Mouse (Mus musculus) C2C12 (cell line): Measurements from ENCODE around the gene Trak1. TPM values are rescaled to one million over a fixed set of nuclear protein-coding genes. Genes with fewer than 3 reads are reported as not detected.

Experiments
- H3K27me3 ChIP-seq: one replicate; pipeline ENCODE4 v1.6.1; 2011; ENCODE audit not compliant: control insufficient read depth, insufficient read depth, insufficient read length
- H3K36me3 ChIP-seq: one replicate; pipeline ENCODE4 v1.6.1; 2011; ENCODE audit not compliant: control insufficient read depth, insufficient read depth
- H3K4me3 ChIP-seq: one replicate; pipeline ENCODE4 v1.5.1; 2011; ENCODE audit warnings: mild to moderate bottlenecking, control low read depth; ENCODE audit not compliant: poor library complexity, insufficient read depth, severe bottlenecking
- H3K79me2 ChIP-seq: one replicate; pipeline ENCODE4 v1.6.1; 2011; ENCODE audit not compliant: control insufficient read depth, insufficient read depth
- H3K79me3 ChIP-seq: one replicate; pipeline ENCODE4 v1.6.1; 2011; ENCODE audit warnings: low read depth, control low read depth
- H3ac ChIP-seq: one replicate; pipeline ENCODE3; 2011; ENCODE audit warnings: low read depth; ENCODE audit not compliant: control insufficient read depth, insufficient read length
- CEBPB ChIP-seq: IDR thresholded peaks from one replicate; pipeline ENCODE4 v1.6.1; 2011; ENCODE audit warnings: low read depth, mild to moderate bottlenecking, control low read depth, moderate library complexity
- CTCF ChIP-seq: IDR thresholded peaks from one replicate; pipeline ENCODE4 v1.5.1; 2011; ENCODE audit not compliant: control insufficient read depth, insufficient read depth, insufficient read length
- FOSL1 ChIP-seq: IDR thresholded peaks from one replicate; pipeline ENCODE4 v1.8.0; 2011; ENCODE audit warnings: mild to moderate bottlenecking, low read length; ENCODE audit not compliant: poor library complexity, insufficient read depth, severe bottlenecking
- MAX ChIP-seq: IDR thresholded peaks from one replicate; pipeline ENCODE4 v1.6.1; 2011; ENCODE audit warnings: mild to moderate bottlenecking, control low read depth
- MYOD1 ChIP-seq: IDR thresholded peaks from one replicate; pipeline ENCODE4 v1.6.1; 2011; ENCODE audit warnings: low read depth; ENCODE audit not compliant: control insufficient read depth, insufficient read length
- MYOG ChIP-seq: IDR thresholded peaks from one replicate; pipeline ENCODE4 v1.6.1; 2011; ENCODE audit not compliant: control insufficient read depth, insufficient read length; ENCODE audit errors: extremely low read depth
- USF1 ChIP-seq: IDR thresholded peaks from one replicate; pipeline ENCODE4 v1.6.1; 2011; ENCODE audit warnings: low read depth, mild to moderate bottlenecking, control low read depth, moderate library complexity
- polyA plus RNA-seq: library from polyadenylated mRNA; unstranded; fragments of >200 nt; fragmentation: generic; extraction: Trizol; gene quantifications from one replicate; pipeline ENCODE4 v1.2.1, GENCODE M21; 2012; ENCODE audit warnings: missing spikeins

Gene Trak1
- polyA plus RNA-seq, 1 experiment, result 26.6 TPM

DNA sequence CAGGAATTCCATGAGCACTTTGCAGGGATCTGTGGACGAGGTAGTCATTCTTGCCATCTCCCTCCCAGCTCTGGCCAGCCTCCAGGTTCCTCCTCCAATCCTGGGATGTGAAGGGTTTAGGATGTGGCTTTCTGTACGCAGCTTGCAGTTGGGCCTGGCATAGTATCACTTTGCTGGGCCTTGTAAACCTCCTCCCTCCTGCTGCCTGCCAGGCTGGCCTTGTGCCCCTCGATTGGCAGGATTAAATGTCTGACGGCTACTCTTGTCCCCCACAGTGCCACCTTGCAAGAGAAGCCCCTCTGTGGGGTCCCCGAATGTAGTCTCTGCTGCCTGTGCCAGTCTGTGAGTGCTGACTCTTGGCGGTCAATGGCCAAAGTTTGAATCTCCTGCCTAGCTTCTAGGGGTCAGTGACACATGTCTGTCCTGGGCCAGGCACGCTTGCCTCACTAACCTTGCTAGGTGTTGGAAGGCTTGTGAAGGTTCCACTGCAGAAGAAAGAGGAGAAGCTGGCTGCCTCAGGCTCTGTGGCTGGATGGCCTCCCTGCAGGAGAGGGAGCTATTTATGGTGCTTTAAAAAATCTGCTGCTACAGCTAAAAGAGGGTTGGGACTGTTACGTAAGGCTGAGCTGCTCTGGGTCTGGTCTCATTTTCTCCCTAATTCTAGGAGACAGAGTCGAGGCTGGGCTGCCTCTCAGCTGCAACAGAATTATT is 58.3 kb downstream of the Trak1 start:
- Histone ChIP-seq H3K79me2 (peaks cover 83% of the 10 kb centered on the region), H3ac (peak overlapping the region; percentile 5), H3K36me3 (no peaks in the 10 kb centered on the region), H3K4me3 (no peak overlapping the region), H3K79me3 (peaks cover 22% of the 10 kb centered on the region), H3K27me3 (no peaks in the 10 kb centered on the region)
- TF ChIP-seq FOSL1, result no peak
- TF ChIP-seq USF1, result no peak
- no peak for TF ChIP-seq MYOG
- TF ChIP-seq MAX, result no peak
- no peak for TF ChIP-seq MYOD1
- TF ChIP-seq CTCF, result no peak
- TF ChIP-seq CEBPB, result no peak

DNA sequence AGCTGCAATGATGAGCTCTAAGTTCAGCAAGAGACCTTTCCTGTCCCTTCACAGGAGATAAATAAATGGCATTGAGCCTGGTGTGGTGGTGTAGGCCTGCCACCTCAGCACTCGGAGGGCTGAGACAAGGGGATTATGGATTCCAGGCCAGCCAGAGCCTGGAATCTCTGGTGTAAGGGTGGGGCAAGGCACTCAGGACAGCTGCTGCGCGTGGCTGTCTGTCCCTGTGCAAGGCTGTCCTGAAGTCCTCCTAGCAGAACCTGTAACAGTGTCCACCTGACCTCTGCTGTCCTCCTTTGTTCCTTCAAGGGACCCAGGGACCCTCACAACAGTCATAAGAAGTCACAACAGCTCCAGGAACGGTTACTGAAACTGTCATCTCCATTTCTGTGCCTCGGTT is 59.8 kb downstream of the Trak1 start:
- Histone ChIP-seq H3K79me2 (peaks cover 79% of the 10 kb centered on the region), H3K36me3 (no peaks in the 10 kb centered on the region)
- TF ChIP-seq CEBPB, result no peak

DNA sequence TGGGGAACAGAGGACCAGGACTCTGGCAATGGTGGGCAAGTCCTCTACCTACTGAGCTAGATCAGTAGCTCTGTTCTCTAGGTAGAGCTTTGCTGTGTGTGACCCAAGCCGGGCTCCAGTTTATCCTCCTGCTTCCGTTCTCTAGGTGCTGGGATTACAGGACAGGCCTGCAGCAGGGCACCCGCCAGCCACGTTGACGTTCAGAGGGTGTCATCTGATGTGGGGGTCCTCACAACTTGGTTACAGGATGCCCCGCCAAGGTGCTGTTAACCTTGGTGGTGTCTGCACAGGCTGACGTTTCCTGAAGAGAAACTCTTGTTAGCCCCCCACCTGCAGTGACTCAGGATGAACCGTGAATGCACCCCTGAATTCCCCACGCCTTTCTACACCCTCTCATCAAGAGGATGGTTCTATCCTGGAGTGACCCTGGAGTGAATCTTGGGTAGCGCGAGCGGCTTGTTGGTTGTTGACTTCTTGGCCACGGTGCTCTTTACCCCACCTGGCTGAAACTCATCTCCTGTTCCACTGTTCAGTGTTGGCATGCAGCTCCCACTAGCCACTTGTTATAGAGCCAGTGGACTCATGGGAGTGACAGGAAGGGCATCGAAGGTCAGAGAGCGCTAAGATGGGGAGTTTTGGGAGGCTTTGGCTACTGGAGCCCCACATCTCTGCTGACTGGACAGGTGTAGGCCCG is 60.4 kb downstream of the Trak1 start:
- Histone ChIP-seq H3K27me3 (no peaks in the 10 kb centered on the region), H3K79me3 (peaks cover 15% of the 10 kb centered on the region), H3ac (no peak overlapping the region), H3K79me2 (peaks cover 77% of the 10 kb centered on the region), H3K4me3 (no peak overlapping the region), H3K36me3 (no peaks in the 10 kb centered on the region)
- TF ChIP-seq MYOD1 (no peak), FOSL1 (no peak), USF1 (no peak), CEBPB (no peak), CTCF (no peak), MYOG (no peak), MAX (no peak)

More for the DNA sequence above, 59.8 kb downstream of the Trak1 start:
- no peak overlapping the region for H3ac ChIP-seq
- H3K79me3 ChIP-seq, result peaks cover 16% of the 10 kb centered on the region
- no peaks in the 10 kb centered on the region for H3K27me3 ChIP-seq
- no peak overlapping the region for H3K4me3 ChIP-seq

DNA sequence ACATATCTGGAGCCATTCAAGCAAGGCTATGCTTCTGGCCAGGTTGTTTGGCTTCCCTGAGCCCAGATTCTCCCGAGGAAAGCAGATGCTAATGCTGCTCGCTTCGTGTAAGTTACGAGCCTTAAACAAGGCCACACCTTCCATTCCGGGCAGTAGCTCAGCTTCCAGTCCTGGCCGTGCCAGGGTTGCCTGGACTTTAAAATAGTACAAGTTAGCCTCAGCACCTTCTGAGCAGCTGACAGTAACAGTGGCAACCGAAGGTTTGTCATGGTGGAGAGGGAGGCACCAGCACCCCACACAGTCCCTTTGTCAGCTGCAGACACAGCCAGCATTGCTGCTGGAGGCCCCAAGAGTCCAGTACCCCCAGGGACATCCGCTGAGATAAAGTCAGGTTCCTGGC is 61.1 kb downstream of the Trak1 start:
- Histone ChIP-seq H3K79me3 (peaks cover 8% of the 10 kb centered on the region), H3K4me3 (no peak overlapping the region), H3ac (no peak overlapping the region), H3K27me3 (no peaks in the 10 kb centered on the region), H3K36me3 (no peaks in the 10 kb centered on the region), H3K79me2 (peaks cover 73% of the 10 kb centered on the region)
- TF ChIP-seq FOSL1 (no peak), MAX (no peak), MYOG (no peak), MYOD1 (no peak), USF1 (no peak), CEBPB (no peak), CTCF (no peak)

DNA sequence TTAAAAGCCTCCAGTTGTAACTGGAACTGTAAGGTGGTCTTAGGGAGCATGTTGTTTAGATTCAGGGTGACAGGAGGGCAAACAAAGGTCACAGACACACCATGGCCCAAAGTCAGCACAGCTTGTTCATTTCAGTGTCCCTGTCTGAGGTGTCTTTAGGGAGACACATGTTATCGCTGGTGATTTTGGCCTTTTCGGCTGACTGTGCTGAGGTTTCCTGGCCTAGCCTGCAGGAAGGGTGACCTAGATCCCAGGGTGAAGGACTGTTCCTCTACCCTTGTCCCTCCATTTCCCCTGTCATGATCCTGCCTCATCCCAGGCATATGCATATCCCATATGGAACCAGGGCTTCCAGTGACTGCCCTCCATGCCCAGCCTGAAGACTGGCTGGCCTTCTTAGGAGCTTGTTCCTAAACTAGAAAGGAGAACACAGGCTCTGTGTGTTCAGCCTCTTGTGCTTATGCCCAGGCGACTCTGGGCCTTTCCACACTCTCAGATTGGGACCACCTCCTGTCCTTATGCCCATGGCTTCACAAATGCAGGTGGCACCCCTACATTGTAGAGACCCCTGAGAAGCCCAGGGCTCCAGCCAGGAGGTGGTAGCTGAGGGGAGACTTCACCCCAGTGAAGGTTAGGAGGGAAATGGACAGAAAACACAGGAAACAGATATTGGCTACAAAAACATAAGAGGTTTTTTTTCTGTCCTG is 62.1 kb downstream of the Trak1 start:
- Histone ChIP-seq H3K79me2 (peaks cover 63% of the 10 kb centered on the region), H3ac (no peak overlapping the region), H3K4me3 (no peak overlapping the region), H3K27me3 (no peaks in the 10 kb centered on the region), H3K36me3 (no peaks in the 10 kb centered on the region), H3K79me3 (peaks cover 8% of the 10 kb centered on the region)
- no peak for TF ChIP-seq USF1
- TF ChIP-seq FOSL1, result no peak
- TF ChIP-seq MYOG, result no peak
- no peak for TF ChIP-seq MAX
- no peak for TF ChIP-seq CEBPB
- no peak for TF ChIP-seq MYOD1
